Mouse (Mus musculus): ENCODE measurements around the gene Ralgps1. TPM values are rescaled to one million over a fixed set of nuclear protein-coding genes. Genes with fewer than 3 reads are reported as not detected.
A peak's percentile ranks its signal among the peaks of the same experiment; 100 is the strongest.

Ralgps1 gene
- polyA plus RNA-seq, 1 experiment from 2014 or later: 1.1 TPM

DNA sequence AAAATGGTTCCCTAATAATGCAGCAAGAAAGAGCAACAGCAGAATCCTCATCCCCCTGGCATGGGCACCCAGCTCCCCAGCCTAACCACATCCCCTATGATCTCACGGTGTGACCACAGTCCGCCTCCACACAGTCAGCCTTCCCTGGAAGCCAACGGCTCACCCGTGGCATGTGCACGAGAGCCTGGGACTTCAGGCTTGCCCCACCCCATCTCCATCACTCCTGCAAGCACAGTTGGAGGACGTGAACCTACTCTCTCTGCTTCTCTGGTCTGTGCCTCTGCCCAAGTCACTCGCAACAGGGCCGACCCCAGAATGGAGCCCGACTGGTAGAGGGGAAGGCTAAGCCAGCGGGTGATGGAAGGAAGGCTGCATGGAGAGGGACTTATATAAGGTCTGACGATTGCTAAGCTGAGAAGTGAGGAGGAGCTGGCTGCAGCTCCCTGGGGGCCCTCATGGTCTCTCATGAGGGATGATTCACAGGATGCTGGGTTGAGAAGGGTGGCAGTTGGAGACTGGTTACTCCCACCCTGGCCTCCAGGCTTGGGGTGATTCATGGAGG is 149.9 kb downstream of the Ralgps1 start:
- Histone ChIP-seq H3K27me3 (ENCODE audit: control insufficient read depth, insufficient read depth, low read depth, low read length) (no peaks in the 10 kb centered on the region), H3K9ac (ENCODE audit: low read depth, low read length) (no peak overlapping the region), H3K27ac (ENCODE audit: low read length) (no peak overlapping the region), H3K4me1 (ENCODE audit: control insufficient read depth, low read depth, low read length) (no peaks in the 10 kb centered on the region), H3K9me3 (replicated peaks; ENCODE audit: control insufficient read depth, low read length) (no peaks in the 10 kb centered on the region), H3K4me3 (ENCODE audit: low read depth, low read length) (no peak overlapping the region), H3K36me3 (ENCODE audit: control insufficient read depth, insufficient read depth) (no peaks in the 10 kb centered on the region), H3K4me2 (ENCODE audit: low read depth, low read length) (no peak overlapping the region)
- ATAC-seq (ENCODE audit: low read depth): no peak
- 43% methylated on average over 11 of the region's 11 CpGs for WGBS (ENCODE audit: insufficient replicate concordance)

DNA sequence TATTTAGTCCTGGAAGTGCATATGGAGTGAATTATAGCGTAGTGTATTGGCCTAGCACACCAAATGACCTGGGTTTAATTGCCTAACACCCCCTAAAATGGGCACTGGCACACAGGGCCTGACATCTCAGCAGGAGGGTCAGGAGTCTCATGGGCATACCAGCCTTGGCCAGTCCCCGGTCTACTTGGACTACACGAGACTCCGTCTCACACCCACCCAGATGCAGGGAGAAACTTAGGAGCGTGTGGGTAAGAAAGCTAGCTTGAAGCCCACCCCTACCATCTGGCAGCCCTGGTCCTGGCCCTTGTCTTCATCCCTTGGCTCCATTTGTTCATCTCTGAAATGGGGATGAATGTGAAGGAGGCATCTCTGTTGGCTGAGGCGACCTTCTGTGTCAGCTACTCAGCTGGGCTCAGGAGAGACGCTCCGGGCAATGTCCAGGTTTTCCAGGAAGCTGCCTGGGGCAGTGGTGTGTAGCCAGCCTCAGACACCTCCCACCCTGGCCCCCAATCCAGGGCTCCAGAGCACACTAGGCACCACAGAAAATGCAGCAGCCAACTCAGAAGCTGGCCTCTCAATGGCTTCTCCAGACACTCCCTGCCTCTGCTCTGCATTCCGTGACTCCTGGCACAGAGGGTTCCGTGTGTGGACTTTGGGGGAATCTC is 150.5 kb downstream of the Ralgps1 start:
- Histone ChIP-seq H3K36me3 (ENCODE audit: control insufficient read depth, insufficient read depth) (no peaks in the 10 kb centered on the region), H3K4me3 (ENCODE audit: low read depth, low read length) (no peak overlapping the region), H3K27me3 (ENCODE audit: control insufficient read depth, insufficient read depth, low read depth, low read length) (no peaks in the 10 kb centered on the region), H3K9me3 (replicated peaks; ENCODE audit: control insufficient read depth, low read length) (no peaks in the 10 kb centered on the region), H3K4me1 (ENCODE audit: control insufficient read depth, low read depth, low read length) (no peaks in the 10 kb centered on the region; the same call in none of the 2 replicates), H3K27ac (ENCODE audit: low read length) (no peak overlapping the region), H3K4me2 (ENCODE audit: low read depth, low read length) (no peak overlapping the region), H3K9ac (ENCODE audit: low read depth, low read length) (no peak overlapping the region)
- no peak for ATAC-seq (ENCODE audit: low read depth)
- 68% methylated on average over 10 of the region's 10 CpGs for WGBS (ENCODE audit: insufficient replicate concordance)

- Histone ChIP-seq H3K4me3 (ENCODE audit: low read depth, low read length) (no peak overlapping the region), H3K4me1 (ENCODE audit: control insufficient read depth, low read depth, low read length) (peaks cover 4% of the 10 kb centered on the region), H3K36me3 (ENCODE audit: control insufficient read depth, insufficient read depth) (no peaks in the 10 kb centered on the region), H3K27me3 (ENCODE audit: control insufficient read depth, insufficient read depth, low read depth, low read length) (no peaks in the 10 kb centered on the region), H3K9me3 (replicated peaks; ENCODE audit: control insufficient read depth, low read length) (no peaks in the 10 kb centered on the region), H3K27ac (ENCODE audit: low read length) (no peak overlapping the region), H3K9ac (ENCODE audit: low read depth, low read length) (no peak overlapping the region), H3K4me2 (ENCODE audit: low read depth, low read length) (no peak overlapping the region)
- ATAC-seq (ENCODE audit: low read depth): no peak
- WGBS (ENCODE audit: insufficient replicate concordance): 73% methylated on average over 6 of the region's 6 CpGs
Observed at GRCm38 (mm10) chr2:33220246-33220645, 151.0 kb downstream of the Ralgps1 start.

- Histone ChIP-seq H3K9me3 (replicated peaks; ENCODE audit: control insufficient read depth, low read length) (no peaks in the 10 kb centered on the region), H3K27me3 (ENCODE audit: control insufficient read depth, insufficient read depth, low read depth, low read length) (no peaks in the 10 kb centered on the region), H3K4me1 (ENCODE audit: control insufficient read depth, low read depth, low read length) (peaks cover 6% of the 10 kb centered on the region), H3K9ac (ENCODE audit: low read depth, low read length) (no peak overlapping the region), H3K4me2 (ENCODE audit: low read depth, low read length) (no peak overlapping the region), H3K36me3 (ENCODE audit: control insufficient read depth, insufficient read depth) (no peaks in the 10 kb centered on the region), H3K4me3 (ENCODE audit: low read depth, low read length) (no peak overlapping the region), H3K27ac (ENCODE audit: low read length) (no peak overlapping the region)
- ATAC-seq (ENCODE audit: low read depth): no peak
- 69% methylated on average over 4 of the region's 4 CpGs for WGBS (ENCODE audit: insufficient replicate concordance)
Observed at GRCm38 (mm10) chr2:33219637-33220036, 151.6 kb downstream of the Ralgps1 start.

- Histone ChIP-seq H3K9me3 (replicated peaks; ENCODE audit: control insufficient read depth, low read length) (no peaks in the 10 kb centered on the region), H3K4me2 (ENCODE audit: low read depth, low read length) (no peak overlapping the region), H3K36me3 (ENCODE audit: control insufficient read depth, insufficient read depth) (no peaks in the 10 kb centered on the region), H3K9ac (ENCODE audit: low read depth, low read length) (no peak overlapping the region), H3K4me1 (ENCODE audit: control insufficient read depth, low read depth, low read length) (peaks cover 6% of the 10 kb centered on the region), H3K4me3 (ENCODE audit: low read depth, low read length) (no peak overlapping the region), H3K27me3 (ENCODE audit: control insufficient read depth, insufficient read depth, low read depth, low read length) (no peaks in the 10 kb centered on the region), H3K27ac (ENCODE audit: low read length) (no peak overlapping the region)
- ATAC-seq (ENCODE audit: low read depth): no peak
- WGBS (ENCODE audit: insufficient replicate concordance): 55% methylated on average over 11 of the region's 11 CpGs
Observed at GRCm38 (mm10) chr2:33218903-33219625, 152.2 kb downstream of the Ralgps1 start.

DNA sequence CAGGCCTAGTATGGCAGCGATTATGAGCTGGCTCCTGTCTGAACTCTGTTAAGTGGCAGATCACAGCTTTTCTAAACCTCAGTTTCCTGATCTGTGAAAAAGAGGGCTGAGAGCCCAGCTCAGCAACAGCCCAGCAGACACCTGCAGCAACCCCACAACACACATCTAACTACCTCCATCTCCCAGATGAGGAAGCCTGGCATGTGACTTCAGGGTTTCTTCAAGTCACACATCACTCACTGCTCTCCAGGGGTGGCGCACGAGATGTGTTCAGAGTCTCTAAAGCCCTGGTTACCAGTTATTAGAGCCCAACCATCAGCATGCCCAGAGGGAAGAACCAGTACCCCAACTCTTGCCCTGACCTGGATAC is 153.9 kb downstream of the Ralgps1 start:
- no peak overlapping the region for H3K4me2 ChIP-seq (ENCODE audit: low read depth, low read length)
- H3K4me3 ChIP-seq (ENCODE audit: low read depth, low read length): no peak overlapping the region
- H3K9me3 ChIP-seq (replicated peaks; ENCODE audit: control insufficient read depth, low read length): no peaks in the 10 kb centered on the region
- H3K27ac ChIP-seq (ENCODE audit: low read length): no peak overlapping the region
- WGBS (ENCODE audit: insufficient replicate concordance): 62% methylated on average over 3 of the region's 3 CpGs
- no peaks in the 10 kb centered on the region for H3K36me3 ChIP-seq (ENCODE audit: control insufficient read depth, insufficient read depth)
- H3K27me3 ChIP-seq (ENCODE audit: control insufficient read depth, insufficient read depth, low read depth, low read length): no peaks in the 10 kb centered on the region
- peaks cover 9% of the 10 kb centered on the region for H3K4me1 ChIP-seq (ENCODE audit: control insufficient read depth, low read depth, low read length)
- H3K9ac ChIP-seq (ENCODE audit: low read depth, low read length): no peak overlapping the region
- no peak for ATAC-seq (ENCODE audit: low read depth)

GRCm38 (mm10) chr2:33216645-33217424 is 154.5 kb downstream of the Ralgps1 start:
- 37% methylated on average over 18 of the region's 18 CpGs for WGBS (ENCODE audit: insufficient replicate concordance)
- Histone ChIP-seq H3K9me3 (replicated peaks; ENCODE audit: control insufficient read depth, low read length) (no peaks in the 10 kb centered on the region), H3K27ac (ENCODE audit: low read length) (no peak overlapping the region), H3K4me1 (ENCODE audit: control insufficient read depth, low read depth, low read length) (peaks cover 9% of the 10 kb centered on the region), H3K36me3 (ENCODE audit: control insufficient read depth, insufficient read depth) (no peaks in the 10 kb centered on the region), H3K9ac (ENCODE audit: low read depth, low read length) (peak overlapping the region; percentile 15; the same call in 1 of the 2 replicates), H3K4me2 (ENCODE audit: low read depth, low read length) (peak overlapping the region; percentile 47), H3K27me3 (ENCODE audit: control insufficient read depth, insufficient read depth, low read depth, low read length) (no peaks in the 10 kb centered on the region), H3K4me3 (ENCODE audit: low read depth, low read length) (peak overlapping the region; percentile 43)
- no peak; the same call in 1 of the 2 replicates for ATAC-seq (ENCODE audit: low read depth)

DNA sequence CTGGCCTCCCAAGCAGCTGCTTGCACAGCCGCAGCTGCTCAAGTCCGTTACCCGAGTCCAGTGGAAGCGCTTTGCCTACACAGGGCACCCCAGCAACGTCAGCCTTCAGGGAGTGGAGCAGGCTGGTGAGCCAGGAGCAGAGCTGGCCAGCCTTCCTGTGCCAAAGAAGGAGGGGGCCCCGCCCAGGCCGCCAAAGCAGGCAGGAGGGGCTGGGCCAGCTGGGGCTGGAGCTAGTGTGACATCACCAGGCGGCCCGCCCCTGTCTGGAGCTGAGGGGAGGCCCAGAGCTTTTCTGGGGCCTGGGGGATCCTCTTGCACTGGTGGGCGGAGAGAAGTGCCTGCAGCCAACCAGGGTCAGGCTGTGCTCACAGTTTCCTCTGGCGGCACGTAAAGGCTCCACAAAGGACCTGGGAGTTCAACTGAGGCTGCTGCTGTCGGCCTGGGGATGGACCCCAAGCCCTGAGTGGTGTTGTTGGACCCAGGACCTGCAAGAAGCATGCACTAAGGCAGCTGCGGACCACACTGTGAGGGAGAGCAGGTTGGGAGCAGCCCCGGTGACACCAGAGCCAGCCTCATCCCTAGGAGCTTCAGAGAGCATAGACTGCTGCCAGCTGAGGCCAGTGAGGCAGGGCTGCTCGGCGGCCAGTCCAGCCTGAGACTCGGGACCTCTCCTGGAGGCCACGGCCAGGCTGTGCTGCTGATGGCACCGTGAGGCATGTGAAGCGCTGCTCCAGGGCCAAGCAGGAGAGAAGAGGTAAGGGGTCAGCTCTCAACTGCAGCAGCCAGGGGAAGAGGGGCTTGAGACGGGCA is 155.4 kb downstream of the Ralgps1 start, which contains the start of gene Angptl2:
TSS of gene Angptl2 (plus strand) at position 370 of the 810 bp plus-strand sequence.
- Histone ChIP-seq H3K36me3 (ENCODE audit: control insufficient read depth, insufficient read depth) (no peaks in the 10 kb centered on the region), H3K27me3 (ENCODE audit: control insufficient read depth, insufficient read depth, low read depth, low read length) (no peaks in the 10 kb centered on the region), H3K4me1 (ENCODE audit: control insufficient read depth, low read depth, low read length) (peaks cover 9% of the 10 kb centered on the region), H3K4me3 (ENCODE audit: low read depth, low read length) (peak within 1 kb of the TSS; percentile 43), H3K4me2 (ENCODE audit: low read depth, low read length) (peak within 1 kb of the TSS; percentile 47), H3K27ac (ENCODE audit: low read length) (peak within 1 kb of the TSS; percentile 48), H3K9me3 (replicated peaks; ENCODE audit: control insufficient read depth, low read length) (no peaks in the 10 kb centered on the region), H3K9ac (ENCODE audit: low read depth, low read length) (peak within 1 kb of the TSS; percentile 15; the same call in 1 of the 2 replicates)
- ATAC-seq (ENCODE audit: low read depth): peak; percentile 79
- WGBS (ENCODE audit: insufficient replicate concordance): 5% methylated on average over 22 of the region's 22 CpGs

Measured in liver, embryonic 16.5 days (tissue).